Mouse (Mus musculus): Measurements from ENCODE around the gene Tollip. TPM values are rescaled to one million over a fixed set of nuclear protein-coding genes. Genes with fewer than 3 reads are reported as not detected.

Gene Tollip
- polyA plus RNA-seq, 1 experiment from 2014 or later, result 45.7 TPM

GRCm38 (mm10) chr7:141835941-141836340 lies 82.4 kb downstream of the Tollip start:
- no peak for DNase-seq (ENCODE audit: low spot score)
- WGBS, result 88% methylated on average over 7 of the region's 7 CpGs

More at GRCm38 (mm10) chr7:141835941-141836340, 82.4 kb downstream of the Tollip start:
- no peaks in the 10 kb centered on the region for H3K36me3 ChIP-seq
- no peaks in the 10 kb centered on the region for H3K9me3 ChIP-seq (replicated peaks)
- H3K4me3 ChIP-seq, result no peak overlapping the region
- no peak overlapping the region for H3K27ac ChIP-seq
- H3K27me3 ChIP-seq (ENCODE audit: low read depth, poor library complexity, severe bottlenecking), result no peaks in the 10 kb centered on the region
- no peaks in the 10 kb centered on the region for H3K4me1 ChIP-seq

Other genes starting within 250 kb of the Tollip start
- 0.05 and 0.29 TPM in 2 replicates for gene Muc2, start 228.2 kb downstream of the Tollip start, polyA plus RNA-seq (2016; fragmentation: Nextera tagmentation; extraction: Ambion mirVana)
- not detected in 2 replicates for gene Muc5ac, start 129.5 kb downstream of the Tollip start, polyA plus RNA-seq (2016; fragmentation: Nextera tagmentation; extraction: Ambion mirVana)
- gene Muc5b, start 79.4 kb downstream of the Tollip start, polyA plus RNA-seq (2016; fragmentation: Nextera tagmentation; extraction: Ambion mirVana), result 0.01 TPM in 2 replicates
- 0.43 and 0.64 TPM in 2 replicates for gene Brsk2, start 31.2 kb upstream of the Tollip start, polyA plus RNA-seq (2016; fragmentation: Nextera tagmentation; extraction: Ambion mirVana)
- gene Mob2, start 142.6 kb upstream of the Tollip start, polyA plus RNA-seq (2016; fragmentation: Nextera tagmentation; extraction: Ambion mirVana), result 67.8 and 74.4 TPM in 2 replicates
- 0.26 and 0.34 TPM in 2 replicates for gene Dusp8, start 177.3 kb upstream of the Tollip start, polyA plus RNA-seq (2016; fragmentation: Nextera tagmentation; extraction: Ambion mirVana)
- not detected in 2 replicates for gene Gm45618, start 202.2 kb upstream of the Tollip start, polyA plus RNA-seq (2016; fragmentation: Nextera tagmentation; extraction: Ambion mirVana)
- gene Gm39115, start 217.5 kb upstream of the Tollip start, polyA plus RNA-seq (2016; fragmentation: Nextera tagmentation; extraction: Ambion mirVana), result not detected in 2 replicates
- gene Gm45337, start 226.1 kb upstream of the Tollip start, polyA plus RNA-seq (2016; fragmentation: Nextera tagmentation; extraction: Ambion mirVana), result not detected in 2 replicates
- gene Gm29735, start 238.6 kb upstream of the Tollip start, polyA plus RNA-seq (2016; fragmentation: Nextera tagmentation; extraction: Ambion mirVana), result not detected in 2 replicates
- gene Gm4553, start 247.2 kb upstream of the Tollip start, polyA plus RNA-seq (2016; fragmentation: Nextera tagmentation; extraction: Ambion mirVana), result not detected in 2 replicates